Mouse (Mus musculus) erythroblast, embryonic 14.5 days (primary cell): ENCODE measurements around the gene Cops7b. TPM values are rescaled to one million over a fixed set of nuclear protein-coding genes. Genes with fewer than 3 reads are reported as not detected.
"Not testable (repeated sequence)": the region's sequence is repeated elsewhere in the genome, so short reads cannot be mapped to it uniquely, and the experiment has no call there.

Experiments
- H3K27me3 ChIP-seq: 2 replicates; pipeline ENCODE4 v1.6.1; 2012; ENCODE audit warnings: inconsistent platforms; ENCODE audit not compliant: control insufficient read depth
- H3K36me3 ChIP-seq: 2 replicates; pipeline ENCODE4 v1.6.1; 2012; ENCODE audit warnings: mild to moderate bottlenecking, inconsistent platforms; ENCODE audit not compliant: control insufficient read depth
- H3K4me1 ChIP-seq: 2 replicates; pipeline ENCODE4 v1.6.1; 2012; ENCODE audit warnings: inconsistent platforms; ENCODE audit not compliant: control insufficient read depth
- H3K4me3 ChIP-seq: replicated peaks from 2 replicates; pipeline ENCODE3; 2012; ENCODE audit warnings: moderate library complexity, mild to moderate bottlenecking, inconsistent platforms
- H3K9me3 ChIP-seq: 2 replicates; pipeline ENCODE4 v1.6.1; 2012; ENCODE audit warnings: low read length, inconsistent platforms, mixed read lengths; ENCODE audit not compliant: control insufficient read depth
- GATA1 ChIP-seq: IDR thresholded peaks from 2 replicates; pipeline ENCODE4 v1.6.1; 2012; ENCODE audit warnings: low read length, inconsistent platforms, mixed read lengths
- TAL1 ChIP-seq: IDR thresholded peaks from 3 replicates; pipeline ENCODE4 v1.6.1; 2012; ENCODE audit warnings: low read length, inconsistent platforms, mixed read lengths
- polyA plus RNA-seq: library from polyadenylated mRNA; stranded (reverse); fragments of >175 nt; gene quantifications from 2 replicates; pipeline ENCODE4 v1.2.3, GENCODE M21; 2012

The Cops7b gene
- polyA plus RNA-seq, result 1.8 and 2.0 TPM in 2 replicates

DNA sequence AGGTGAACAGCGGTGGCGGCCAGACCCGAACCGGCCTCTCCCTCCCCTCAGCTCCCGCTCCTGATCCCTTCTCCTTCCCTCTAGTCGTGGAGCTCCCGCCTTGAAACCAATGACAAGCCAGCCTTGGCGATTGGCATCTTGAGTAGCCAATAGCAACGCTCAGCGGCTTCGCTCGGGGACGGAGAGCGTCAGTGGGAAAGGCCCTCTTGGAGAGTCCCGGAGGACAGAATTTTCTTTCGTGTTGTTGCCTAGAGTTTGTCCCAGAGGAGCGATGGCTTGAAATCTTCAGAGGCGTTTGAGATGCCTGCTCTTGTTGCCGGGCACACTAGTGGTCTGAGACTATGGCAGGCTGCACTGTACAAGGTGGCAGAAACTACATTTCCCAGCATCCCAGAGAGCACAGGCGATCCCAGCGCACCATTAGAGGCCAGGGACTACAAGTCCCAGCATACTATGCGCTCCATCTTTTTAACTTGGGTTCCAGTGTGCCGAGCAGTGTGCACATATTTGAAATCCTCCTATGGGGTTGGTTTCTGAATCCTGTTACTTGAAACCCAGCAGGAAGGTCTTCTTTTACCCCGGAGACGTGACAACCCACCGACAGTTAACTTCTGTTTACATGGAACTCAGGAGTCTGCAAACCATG lies at the start of gene Cops7b, which contains the start of gene Pde6d:
TSS of gene Cops7b (plus strand) at position 454 of the 646 bp plus-strand sequence.
TSS of gene Pde6d (minus strand) at position 179 of the 646 bp plus-strand sequence.
- peaks cover 45% of the 10 kb centered on the region for H3K4me1 ChIP-seq
- H3K27me3 ChIP-seq, result no peaks in the 10 kb centered on the region
- H3K36me3 ChIP-seq, result peaks cover 4% of the 10 kb centered on the region
- H3K4me3 ChIP-seq, result peak within 1 kb of the TSS; percentile 97
- no peaks in the 10 kb centered on the region for H3K9me3 ChIP-seq
- no peak for TF ChIP-seq GATA1
- no peak for TF ChIP-seq TAL1

DNA sequence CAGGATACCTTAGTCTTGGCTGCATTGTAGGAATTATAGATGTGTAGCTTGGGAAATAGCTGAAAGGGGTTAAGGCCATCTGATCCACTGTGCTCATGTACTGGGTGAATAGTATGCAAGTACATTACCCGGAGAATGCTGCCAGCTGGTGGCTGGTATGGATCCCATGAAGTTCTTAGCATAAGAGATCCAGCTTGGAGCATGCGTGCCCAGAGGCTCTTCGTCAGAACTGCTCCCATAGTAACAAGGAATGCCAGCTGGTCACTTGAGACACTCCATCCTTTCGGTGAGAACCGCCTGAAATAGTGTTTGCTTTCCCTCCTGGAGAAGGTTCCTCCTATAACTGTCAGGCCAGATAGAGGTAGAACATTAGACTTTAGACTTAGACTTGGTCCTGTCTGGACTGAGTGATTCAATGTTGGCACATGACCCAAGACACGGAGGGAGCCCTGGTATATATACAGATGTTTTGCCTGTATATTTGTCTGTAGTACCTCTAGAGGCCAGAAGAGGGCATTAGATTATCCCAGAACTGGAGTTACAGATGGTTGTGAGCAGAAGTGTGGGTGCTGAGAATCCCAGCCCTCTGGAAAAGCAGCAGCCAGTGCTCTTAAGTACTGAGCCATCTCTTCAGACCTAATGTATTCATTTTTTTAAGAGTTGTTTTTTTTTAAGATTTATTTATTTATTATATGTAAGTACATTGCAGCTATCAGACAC lies 49.1 kb upstream of the Cops7b start:
- Histone ChIP-seq H3K36me3 (peaks cover 41% of the 10 kb centered on the region), H3K27me3 (no peaks in the 10 kb centered on the region), H3K4me1 (peaks cover 39% of the 10 kb centered on the region), H3K9me3 (peaks cover 5% of the 10 kb centered on the region), H3K4me3 (no peak overlapping the region)
- TF ChIP-seq TAL1 (no peak), GATA1 (no peak)

DNA sequence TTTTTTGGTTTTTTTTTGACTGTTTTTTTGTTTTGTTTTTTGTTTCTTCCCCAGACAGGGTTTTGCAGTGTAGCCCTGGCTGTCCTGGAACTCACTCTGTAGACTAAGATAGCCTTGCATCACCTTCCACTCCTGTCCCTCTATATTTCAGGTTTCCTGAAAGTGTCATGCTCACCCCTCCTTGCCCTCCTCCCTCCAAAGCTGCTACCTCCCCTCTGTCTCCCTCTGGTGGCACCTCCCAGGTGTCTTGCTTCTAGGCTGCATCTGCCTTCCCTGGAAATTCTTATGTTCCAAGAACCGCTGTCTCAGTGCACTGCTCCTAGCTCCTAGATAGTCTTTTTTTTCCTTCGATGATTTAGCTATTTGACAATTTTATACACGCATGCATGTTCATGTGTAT lies 44.3 kb upstream of the Cops7b start:
- Histone ChIP-seq H3K27me3 (no peaks in the 10 kb centered on the region), H3K4me1 (peaks cover 11% of the 10 kb centered on the region), H3K9me3 (peaks cover 4% of the 10 kb centered on the region), H3K4me3 (no peak overlapping the region), H3K36me3 (peaks cover 27% of the 10 kb centered on the region)
- TF ChIP-seq TAL1, result no peak
- TF ChIP-seq GATA1, result no peak

DNA sequence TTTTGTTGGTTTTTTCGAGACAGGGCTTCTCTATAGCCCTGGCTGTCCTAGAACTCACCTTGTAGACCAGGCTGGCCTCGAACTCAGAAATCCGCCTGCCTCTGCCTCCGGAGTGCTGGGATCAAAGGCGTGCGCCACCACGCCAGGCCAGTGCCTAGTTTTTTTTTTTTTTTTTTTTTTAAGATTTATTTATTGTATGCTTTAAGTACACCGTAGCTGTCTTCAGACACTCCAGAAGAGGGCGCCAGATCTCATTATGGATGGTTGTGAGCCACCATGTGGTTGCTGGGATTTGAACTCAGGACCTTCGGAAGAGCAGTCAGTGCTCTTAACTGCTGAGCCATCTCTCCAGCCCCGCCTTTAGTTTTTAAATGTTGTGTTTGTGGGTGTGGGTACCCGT lies 43.1 kb upstream of the Cops7b start:
- H3K36me3 ChIP-seq, result peaks cover 34% of the 10 kb centered on the region
- H3K4me3 ChIP-seq, H3K9me3 ChIP-seq, H3K27me3 ChIP-seq, H3K4me1 ChIP-seq: not testable (repeated sequence)

DNA sequence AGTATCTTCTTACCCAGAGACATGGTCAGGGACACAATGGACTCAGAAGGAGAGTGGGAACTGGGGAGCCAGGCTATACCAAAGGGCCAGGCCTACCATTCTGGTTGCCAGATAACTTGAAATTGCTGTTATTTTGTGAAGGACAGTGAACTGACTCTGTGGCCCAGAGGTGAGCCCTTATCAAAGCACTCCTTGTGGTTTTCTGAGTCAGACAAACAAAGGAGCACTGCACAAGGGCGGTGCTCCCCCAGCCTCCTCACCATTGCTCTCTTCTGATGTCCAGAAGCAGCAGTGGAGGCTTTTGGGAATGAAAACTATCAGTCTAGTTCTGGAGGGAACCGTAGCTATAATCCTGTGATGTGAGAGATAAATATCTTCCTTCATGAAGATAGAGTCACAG lies 40.1 kb upstream of the Cops7b start:
- Histone ChIP-seq H3K27me3 (no peaks in the 10 kb centered on the region), H3K9me3 (no peaks in the 10 kb centered on the region), H3K36me3 (peaks cover 59% of the 10 kb centered on the region), H3K4me3 (no peak overlapping the region), H3K4me1 (peaks cover 9% of the 10 kb centered on the region)
- no peak for TF ChIP-seq TAL1
- no peak for TF ChIP-seq GATA1

DNA sequence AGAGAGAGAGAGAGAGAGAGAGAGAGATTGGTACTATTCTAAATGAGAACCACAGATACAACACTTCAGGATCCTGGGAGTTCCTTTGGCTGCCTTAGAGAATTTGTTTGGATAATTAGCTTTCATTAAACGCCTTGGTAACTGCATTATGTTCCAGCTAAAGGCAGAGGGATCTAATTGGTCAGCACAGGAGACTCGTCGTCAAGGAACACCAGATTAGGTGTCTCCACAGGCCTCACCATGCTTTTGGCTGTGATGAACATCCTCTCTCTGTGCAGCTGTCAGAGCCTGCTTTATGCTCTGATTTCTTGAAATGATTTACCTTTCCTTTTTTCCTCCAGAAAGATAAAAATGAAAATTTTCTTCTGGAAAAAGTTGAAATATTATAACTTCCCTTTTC lies 35.9 kb upstream of the Cops7b start:
- no peaks in the 10 kb centered on the region for H3K9me3 ChIP-seq
- peaks cover 14% of the 10 kb centered on the region for H3K4me1 ChIP-seq
- H3K27me3 ChIP-seq, result no peaks in the 10 kb centered on the region
- no peak overlapping the region for H3K4me3 ChIP-seq
- no peak for TF ChIP-seq TAL1
- no peak for TF ChIP-seq GATA1
- peaks cover 63% of the 10 kb centered on the region for H3K36me3 ChIP-seq

DNA sequence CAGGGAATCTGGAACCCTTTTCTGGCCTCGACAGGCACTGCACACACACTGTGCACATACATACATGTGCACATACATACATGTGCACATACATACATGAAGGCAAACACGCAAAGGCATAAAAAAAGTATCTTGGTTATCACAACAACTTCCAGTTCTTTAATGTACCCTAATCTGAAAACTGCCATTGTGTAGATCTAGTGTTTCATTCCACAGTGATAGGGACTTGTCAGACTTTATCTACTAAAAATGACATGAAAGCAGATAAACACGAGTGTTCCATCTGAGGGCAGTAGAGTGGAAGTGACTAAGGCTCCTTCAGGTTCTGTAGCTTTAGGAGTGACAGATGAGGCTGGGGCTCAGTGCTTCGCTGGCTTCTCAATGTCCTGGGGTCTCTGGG lies 31.4 kb upstream of the Cops7b start:
- H3K36me3 ChIP-seq, result peaks cover 26% of the 10 kb centered on the region
- peaks cover 9% of the 10 kb centered on the region for H3K4me1 ChIP-seq
- no peak for TF ChIP-seq TAL1
- TF ChIP-seq GATA1, result no peak
- H3K4me3 ChIP-seq, result no peak overlapping the region
- no peaks in the 10 kb centered on the region for H3K27me3 ChIP-seq
- H3K9me3 ChIP-seq, result no peaks in the 10 kb centered on the region

DNA sequence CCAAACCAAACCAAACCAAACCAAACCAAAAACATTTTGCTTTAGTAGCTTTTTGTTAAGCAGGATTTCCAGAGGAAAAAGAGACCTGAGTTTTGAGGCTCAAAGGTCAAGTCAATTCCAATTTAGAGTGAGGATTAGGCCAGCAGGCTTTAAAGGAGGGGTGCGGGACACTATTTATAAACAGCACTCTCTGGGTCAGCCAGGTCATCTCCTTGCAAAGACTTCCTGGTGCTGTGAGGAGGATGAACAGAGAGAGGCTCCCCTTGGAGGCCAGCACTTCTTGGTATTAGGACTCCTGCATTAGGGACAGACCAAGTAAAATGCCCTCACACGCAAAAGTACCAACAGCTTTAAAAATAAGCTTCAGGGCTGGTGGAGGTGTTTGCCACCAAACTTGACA lies 30.8 kb upstream of the Cops7b start:
- no peak for TF ChIP-seq GATA1
- TF ChIP-seq TAL1, result no peak
- peaks cover 24% of the 10 kb centered on the region for H3K36me3 ChIP-seq
- no peaks in the 10 kb centered on the region for H3K9me3 ChIP-seq
- H3K4me3 ChIP-seq, result no peak overlapping the region
- peaks cover 9% of the 10 kb centered on the region for H3K4me1 ChIP-seq
- H3K27me3 ChIP-seq, result no peaks in the 10 kb centered on the region

DNA sequence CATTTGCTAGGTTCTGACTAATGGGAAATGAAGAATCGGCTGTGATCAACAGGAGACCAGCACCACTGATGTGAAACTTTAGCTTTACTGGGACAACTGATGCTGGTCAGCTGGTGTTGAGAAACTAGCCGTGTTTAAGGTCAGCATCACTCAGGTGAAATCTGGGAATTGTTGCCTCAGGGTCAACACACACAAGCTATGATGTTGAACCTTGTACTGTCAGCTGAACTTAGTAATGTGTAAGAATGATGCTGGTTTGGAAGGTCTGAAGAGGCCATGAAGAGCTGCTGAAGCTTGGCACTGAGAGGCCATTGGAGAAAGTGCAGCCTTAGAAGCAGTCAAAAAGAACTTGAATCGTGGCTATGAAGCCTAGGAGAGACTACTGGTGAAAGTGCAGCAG lies 27.0 kb upstream of the Cops7b start:
- H3K9me3 ChIP-seq, result no peaks in the 10 kb centered on the region
- TF ChIP-seq GATA1 (no peak), TAL1 (no peak)
- H3K4me1 ChIP-seq, result peaks cover 15% of the 10 kb centered on the region
- H3K4me3 ChIP-seq, result no peak overlapping the region
- H3K36me3 ChIP-seq, result peaks cover 22% of the 10 kb centered on the region
- H3K27me3 ChIP-seq, result no peaks in the 10 kb centered on the region

DNA sequence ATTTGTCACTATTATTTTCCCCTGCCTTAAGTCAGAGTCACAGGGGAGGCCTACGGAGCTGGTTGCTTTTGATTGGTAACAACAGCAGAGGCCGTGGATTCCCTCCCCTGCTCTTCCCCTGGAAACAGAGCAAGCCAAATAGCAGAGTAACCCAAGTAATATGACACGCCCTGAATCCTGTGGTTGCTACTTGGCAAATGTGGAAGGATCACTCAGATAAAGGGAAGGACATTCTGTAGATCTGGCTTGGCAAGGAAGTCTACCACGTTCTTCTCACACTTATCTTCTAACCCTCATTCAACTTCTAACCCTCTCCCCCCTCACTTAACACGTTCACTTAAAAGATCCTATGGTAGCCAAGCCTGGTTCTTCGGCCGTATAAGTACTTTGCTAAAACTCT lies 24.8 kb upstream of the Cops7b start:
- Histone ChIP-seq H3K36me3 (peaks cover 30% of the 10 kb centered on the region), H3K4me3 (no peak overlapping the region), H3K27me3 (no peaks in the 10 kb centered on the region), H3K9me3 (no peaks in the 10 kb centered on the region), H3K4me1 (peaks cover 16% of the 10 kb centered on the region)
- TF ChIP-seq TAL1 (no peak), GATA1 (no peak)
